Mouse (Mus musculus) hindbrain, postnatal 0 days (tissue): ENCODE measurements around the gene Abcc9. TPM values are rescaled to one million over a fixed set of nuclear protein-coding genes. Genes with fewer than 3 reads are reported as not detected.

Experiments used
- ATAC-seq: fragments of 200-750 bp; cut with Nextera tagmentation; 2 replicates; pipeline ENCODE4 v1.8.0; 2017; ENCODE audit warnings: mild to moderate bottlenecking, moderate TSS enrichment, moderate library complexity
- DNase-seq: peaks from one replicate; pipeline ENCODE4 v3.0.0-alpha.2; 2015; ENCODE audit warnings: low spot score
- H3K27ac ChIP-seq: fragments of 300-500 bp; sonication (generic); 2 replicates; pipeline ENCODE4 v1.5.1; 2014; ENCODE audit warnings: mild to moderate bottlenecking
- H3K27me3 ChIP-seq: fragments of 300-500 bp; sonication (generic); 2 replicates; pipeline ENCODE4 v1.6.1; 2014; ENCODE audit warnings: low read length, mixed read lengths; ENCODE audit not compliant: insufficient read depth
- H3K36me3 ChIP-seq: fragments of 300-500 bp; sonication (generic); 2 replicates; pipeline ENCODE4 v1.6.1; 2014; ENCODE audit warnings: low read length, mixed read lengths; ENCODE audit not compliant: insufficient read depth
- H3K4me1 ChIP-seq: fragments of 300-500 bp; sonication (generic); 2 replicates; pipeline ENCODE4 v1.6.1; 2014; ENCODE audit warnings: antibody characterized with exemption, low read length, mixed read lengths; ENCODE audit not compliant: insufficient read depth
- H3K4me2 ChIP-seq: fragments of 300-500 bp; sonication (generic); 2 replicates; pipeline ENCODE4 v1.6.1; 2014; ENCODE audit warnings: low read depth, mild to moderate bottlenecking, low read length, moderate library complexity, mixed read lengths
- H3K4me3 ChIP-seq: fragments of 300-500 bp; sonication (generic); 2 replicates; pipeline ENCODE4 v1.5.1; 2014; ENCODE audit warnings: low read length
- H3K9ac ChIP-seq: fragments of 300-500 bp; sonication (generic); replicated peaks from 2 replicates; pipeline ENCODE4 v1.6.1; 2014; ENCODE audit warnings: mild to moderate bottlenecking, low read length, moderate library complexity, mixed read lengths
- H3K9me3 ChIP-seq: fragments of 300-500 bp; sonication (generic); 2 replicates; pipeline ENCODE4 v1.6.1; 2016; ENCODE audit warnings: low read length, mixed read lengths
- CTCF ChIP-seq: IDR thresholded peaks from 2 replicates; pipeline ENCODE4 v1.5.1; 2016; ENCODE audit warnings: antibody characterized with exemption, control low read depth, low read depth
- WGBS: fragments of 180-500 bp; shearing (Covaris S2); extraction: QIAGEN DNeasy Blood & Tissue Kit; methylation state at CpG from one replicate; pipeline ENCODE4 v1.1.7; 2014; 5-methylcytosine and 5-hydroxymethylcytosine counted together
- polyA plus RNA-seq: library from polyadenylated mRNA; unstranded; fragments of >200 nt; fragmentation: Nextera tagmentation; extraction: Ambion mirVana; gene quantifications from 2 replicates; pipeline ENCODE4 v1.2.1, GENCODE M21; 2015
- total RNA-seq: library from RNA; depleted of rRNA; stranded (reverse); fragments of >200 nt; gene quantifications from 2 replicates; pipeline ENCODE4 v1.2.3, GENCODE M21; 2014

Gene Abcc9
- total and polyA plus RNA-seq, 2 experiments from 2014 or later, result 2.0 to 8.9 TPM

DNA sequence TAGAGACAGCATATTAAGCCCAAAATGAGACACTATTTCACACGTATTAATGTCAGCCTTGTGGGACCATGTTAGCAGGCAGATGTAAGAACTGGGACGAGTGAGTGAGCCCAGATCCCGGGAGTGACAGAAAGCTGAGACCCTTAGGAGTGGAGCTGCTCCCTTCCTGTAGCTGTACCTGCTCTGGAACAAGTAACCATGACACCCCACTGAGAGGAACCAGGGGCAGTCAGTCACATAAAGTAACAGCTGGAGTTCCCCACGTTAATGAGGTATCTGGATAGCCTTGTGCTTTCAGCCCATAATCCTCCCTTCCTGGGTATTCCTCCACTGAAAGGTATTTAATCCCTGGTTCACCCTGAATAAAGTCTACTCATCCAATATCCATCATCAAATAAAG, 41.1 kb upstream of the Abcc9 start:
- no peak for ATAC-seq
- no peak for TF ChIP-seq CTCF
- H3K4me2 ChIP-seq, result no peak overlapping the region
- no peak overlapping the region for H3K9ac ChIP-seq
- no peaks in the 10 kb centered on the region for H3K27me3 ChIP-seq
- 59% methylated on average over 4 of the region's 4 CpGs for WGBS
- H3K4me3 ChIP-seq, result no peak overlapping the region
- no peaks in the 10 kb centered on the region for H3K4me1 ChIP-seq
- H3K27ac ChIP-seq, result no peak overlapping the region
- H3K9me3 ChIP-seq, result no peaks in the 10 kb centered on the region
- no peak for DNase-seq
- H3K36me3 ChIP-seq, result no peaks in the 10 kb centered on the region

- Histone ChIP-seq H3K9ac (no peak overlapping the region), H3K36me3 (no peaks in the 10 kb centered on the region), H3K4me2 (no peak overlapping the region), H3K4me1 (no peaks in the 10 kb centered on the region), H3K27ac (no peak overlapping the region), H3K27me3 (no peaks in the 10 kb centered on the region), H3K9me3 (no peaks in the 10 kb centered on the region), H3K4me3 (no peak overlapping the region)
- 87% methylated on average over 6 of the region's 6 CpGs for WGBS
- no peak for ATAC-seq
- no peak for TF ChIP-seq CTCF
- no peak for DNase-seq
These were observed 39.6 kb upstream of the Abcc9 start for GRCm38 (mm10) chr6:142741763-142742162.

GRCm38 (mm10) chr6:142738637-142739036, 36.5 kb upstream of the Abcc9 start:
- Histone ChIP-seq H3K9ac (no peak overlapping the region), H3K27ac (no peak overlapping the region), H3K4me2 (no peak overlapping the region), H3K4me3 (no peak overlapping the region), H3K9me3 (no peaks in the 10 kb centered on the region), H3K4me1 (no peaks in the 10 kb centered on the region), H3K27me3 (no peaks in the 10 kb centered on the region), H3K36me3 (no peaks in the 10 kb centered on the region)
- ATAC-seq, result no peak
- no peak for TF ChIP-seq CTCF
- WGBS, result 87% methylated on average over 6 of the region's 6 CpGs
- no peak for DNase-seq

DNA sequence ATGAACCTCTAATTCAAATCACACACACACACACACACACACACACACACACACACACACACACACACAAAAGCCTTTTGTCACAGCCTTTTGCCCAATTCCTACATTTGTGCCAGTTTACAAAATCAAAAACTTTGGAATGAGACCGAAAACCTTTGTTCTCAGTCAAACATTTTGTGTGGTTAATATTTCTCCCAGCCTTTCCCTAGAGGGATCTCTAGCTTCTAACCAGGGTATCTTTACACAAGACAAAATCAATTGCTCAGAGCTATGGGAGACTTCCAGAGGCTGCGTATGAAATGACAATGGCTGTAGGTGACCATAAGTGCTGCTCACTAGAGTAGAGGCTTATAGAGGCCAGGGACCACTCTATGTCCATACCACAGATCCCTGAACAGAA, 36.1 kb upstream of the Abcc9 start:
- H3K4me3 ChIP-seq, result no peak overlapping the region
- ATAC-seq (no peak), DNase-seq (no peak)
- H3K27ac ChIP-seq, result no peak overlapping the region
- 92% methylated on average over 2 of the region's 2 CpGs for WGBS
- H3K9ac ChIP-seq, result no peak overlapping the region
- no peak for TF ChIP-seq CTCF
- no peaks in the 10 kb centered on the region for H3K36me3 ChIP-seq
- no peaks in the 10 kb centered on the region for H3K27me3 ChIP-seq
- H3K4me1 ChIP-seq, result no peaks in the 10 kb centered on the region
- H3K9me3 ChIP-seq, result no peaks in the 10 kb centered on the region
- no peak overlapping the region for H3K4me2 ChIP-seq

- Histone ChIP-seq H3K9ac (no peak overlapping the region), H3K4me2 (no peak overlapping the region), H3K27ac (no peak overlapping the region), H3K9me3 (no peaks in the 10 kb centered on the region), H3K27me3 (no peaks in the 10 kb centered on the region), H3K4me1 (no peaks in the 10 kb centered on the region), H3K4me3 (no peak overlapping the region), H3K36me3 (no peaks in the 10 kb centered on the region)
- ATAC-seq (peak; percentile 49; the same call in 1 of the 2 replicates), DNase-seq (peak; percentile 86)
- WGBS, result 47% methylated on average over 8 of the region's 8 CpGs
- peak; percentile 82 for TF ChIP-seq CTCF
These were observed 33.3 kb upstream of the Abcc9 start for GRCm38 (mm10) chr6:142735302-142736005.

DNA sequence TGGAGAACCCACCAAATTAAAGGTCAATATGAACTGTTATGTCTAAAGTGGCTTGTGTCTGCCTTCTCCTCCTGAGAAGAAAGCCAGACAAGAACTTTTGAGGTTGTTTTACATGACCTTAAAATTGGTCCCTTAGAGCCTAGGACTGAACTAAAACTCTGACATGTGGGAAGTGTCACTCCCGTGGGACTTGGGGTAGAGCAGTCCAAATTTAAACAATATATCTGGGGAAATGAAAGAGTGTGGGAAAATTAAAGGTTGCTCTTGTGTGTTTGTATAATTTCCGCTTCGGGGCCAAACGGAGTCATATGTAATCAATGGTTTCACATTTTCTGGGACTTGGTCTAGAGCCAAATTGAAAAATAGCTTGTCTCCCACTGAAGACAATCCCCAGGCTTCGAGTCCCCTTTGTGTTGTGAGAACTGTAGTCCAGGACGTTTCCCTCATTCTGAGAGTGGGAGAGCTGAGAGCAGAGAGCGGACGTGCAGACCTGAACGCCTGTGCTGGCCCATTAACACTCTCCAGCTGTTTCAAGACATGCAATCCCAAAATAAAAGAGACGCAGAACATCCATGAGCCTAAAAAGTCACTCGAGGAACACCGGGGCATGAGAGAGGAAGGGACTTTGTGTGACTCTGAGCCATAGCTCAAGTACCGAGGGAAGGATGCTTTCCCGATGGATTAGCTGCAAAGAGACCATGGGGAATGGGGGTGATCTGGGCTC, 30.6 kb upstream of the Abcc9 start:
- Histone ChIP-seq H3K27ac (no peak overlapping the region), H3K9ac (no peak overlapping the region), H3K9me3 (no peaks in the 10 kb centered on the region), H3K27me3 (no peaks in the 10 kb centered on the region), H3K4me3 (no peak overlapping the region), H3K36me3 (no peaks in the 10 kb centered on the region), H3K4me2 (no peak overlapping the region), H3K4me1 (no peaks in the 10 kb centered on the region)
- ATAC-seq (no peak), DNase-seq (no peak)
- WGBS, result 70% methylated on average over 14 of the region's 14 CpGs
- no peak for TF ChIP-seq CTCF

- H3K4me1 ChIP-seq, result no peaks in the 10 kb centered on the region
- 82% methylated on average over 4 of the region's 4 CpGs for WGBS
- TF ChIP-seq CTCF, result no peak
- no peaks in the 10 kb centered on the region for H3K36me3 ChIP-seq
- H3K27me3 ChIP-seq, result no peaks in the 10 kb centered on the region
- no peak for ATAC-seq
- H3K4me2 ChIP-seq, result no peak overlapping the region
- no peak overlapping the region for H3K27ac ChIP-seq
- no peaks in the 10 kb centered on the region for H3K9me3 ChIP-seq
- DNase-seq, result no peak
- no peak overlapping the region for H3K9ac ChIP-seq
- no peak overlapping the region for H3K4me3 ChIP-seq
These were observed 23.9 kb upstream of the Abcc9 start for GRCm38 (mm10) chr6:142726032-142726431.
